Mouse (Mus musculus) adrenal gland, adult 18-20 months (tissue): Measurements from ENCODE around the gene Ada. TPM values are rescaled to one million over a fixed set of nuclear protein-coding genes. Genes with fewer than 3 reads are reported as not detected.

Experiments
- DNase-seq, 2 experiments: peaks; one replicate each; pipeline ENCODE4 v3.0.0; 2021 to 2022; ENCODE audit warnings: low spot score in 2 of 2
- long read RNA-seq, 2 experiments: library from polyadenylated mRNA; stranded (forward); transcript quantifications; one replicate each; pipeline ENCODE4 v2.0.0; 2021
- total RNA-seq, 2 experiments: library from RNA; stranded (reverse); gene quantifications; 1 replicate in 1 of 2; 2 replicates in 1 of 2; pipeline ENCODE4 v1.2.3; 2021

The Ada gene
- 1 to 10 TPM; 2.9 to 3.5 TPM for total RNA-seq
- long read RNA-seq, experiment 1, partial matches to known transcripts, result 1 of 2 reads
- long read RNA-seq, experiment 1, other reads (novel, unspliced or antisense), result 0 of 2 reads
- long read RNA-seq, experiment 2, transcript Ada-201 (12 exons, 1,688 nt), result major isoform, 11 of 15 reads
- long read RNA-seq, experiment 2, partial matches to known transcripts, result 1 of 15 reads
- long read RNA-seq, experiment 2, other reads (novel, unspliced or antisense), result 3 of 15 reads

GRCm38 (mm10) chr2:163749647-163750611 is at the start of gene Ada:
Ada (minus strand) TSS chr2:163750239.
- DNase-seq, result peak; percentile 72 to 77

GRCm38 (mm10) chr2:163798411-163798810 is 48.4 kb upstream of the Ada start:
- DNase-seq, result no peak

GRCm38 (mm10) chr2:163788484-163788883 is 38.4 kb upstream of the Ada start:
- peak; percentile 62 to 69 for DNase-seq

- peak in 1 of 2 experiments; percentile 22 for DNase-seq
Measured at GRCm38 (mm10) chr2:163787709-163788108, 37.7 kb upstream of the Ada start.

- DNase-seq, result no peak
Measured at GRCm38 (mm10) chr2:163787086-163787485, 37.0 kb upstream of the Ada start.

- no peak for DNase-seq
Measured at GRCm38 (mm10) chr2:163783901-163784300, 33.9 kb upstream of the Ada start.

GRCm38 (mm10) chr2:163783368-163783767 is 33.3 kb upstream of the Ada start:
- no peak for DNase-seq

- DNase-seq, result no peak
Measured at GRCm38 (mm10) chr2:163778896-163779295, 28.9 kb upstream of the Ada start.

GRCm38 (mm10) chr2:163777061-163777460 is 27.0 kb upstream of the Ada start:
- DNase-seq, result no peak

GRCm38 (mm10) chr2:163776661-163777060 is 26.6 kb upstream of the Ada start:
- DNase-seq, result no peak

- DNase-seq, result no peak
Measured at GRCm38 (mm10) chr2:163770731-163771130, 20.7 kb upstream of the Ada start.

- no peak for DNase-seq
Measured at GRCm38 (mm10) chr2:163766890-163767289, 16.9 kb upstream of the Ada start.

- no peak for DNase-seq
Measured at GRCm38 (mm10) chr2:163766261-163766660, 16.2 kb upstream of the Ada start.

- no peak for DNase-seq
Measured at GRCm38 (mm10) chr2:163761402-163761801, 11.4 kb upstream of the Ada start.

- DNase-seq, result no peak
Measured at GRCm38 (mm10) chr2:163760589-163760988, 10.6 kb upstream of the Ada start.

- no peak for DNase-seq
Measured at GRCm38 (mm10) chr2:163758146-163758545, 8.1 kb upstream of the Ada start.

- DNase-seq, result no peak
Measured at GRCm38 (mm10) chr2:163756723-163757122, 6.7 kb upstream of the Ada start.

GRCm38 (mm10) chr2:163754228-163754627 is 4.2 kb upstream of the Ada start:
- no peak for DNase-seq

GRCm38 (mm10) chr2:163744801-163745570 is 5.1 kb downstream of the Ada start:
- DNase-seq, result no peak

GRCm38 (mm10) chr2:163743357-163743756 is 6.7 kb downstream of the Ada start:
- no peak for DNase-seq

- DNase-seq, result no peak
Measured at GRCm38 (mm10) chr2:163742656-163743055, 7.4 kb downstream of the Ada start.
